Mouse (Mus musculus) heart, embryonic 14.5 days (tissue): ENCODE data around the gene Otud7a. TPM values are rescaled to one million over a fixed set of nuclear protein-coding genes. Genes with fewer than 3 reads are reported as not detected.

Source experiments
- ATAC-seq: fragments of 200-750 bp; cut with Nextera tagmentation; 2 replicates; pipeline ENCODE4 v1.8.0; 2017; ENCODE audit warnings: low read depth, moderate TSS enrichment; ENCODE audit not compliant: insufficient number of reproducible peaks, insufficient read depth, low FRiP score
- H3K27ac ChIP-seq, 2 experiments: fragments of 200-500 bp in 1 of 2; fragments of 300-500 bp in 1 of 2; sonication (generic) in 1 of 2; replicated peaks in 1 of 2; 2 replicates each; pipeline ENCODE4 v1.5.1; 2012 to 2014; ENCODE audit warnings: low read depth in 2 of 2, low read length in 2 of 2, control low read depth in 1 of 2, mild to moderate bottlenecking in 1 of 2, mixed read lengths in 1 of 2; ENCODE audit not compliant: control insufficient read depth in 1 of 2, insufficient read depth in 1 of 2
- H3K27me3 ChIP-seq: fragments of 300-500 bp; sonication (generic); 2 replicates; pipeline ENCODE4 v1.6.1; 2014; ENCODE audit warnings: mild to moderate bottlenecking, low read length, control low read depth; ENCODE audit not compliant: control insufficient read depth, insufficient read depth
- H3K36me3 ChIP-seq: fragments of 300-500 bp; sonication (generic); 2 replicates; pipeline ENCODE4 v1.6.1; 2014; ENCODE audit warnings: mild to moderate bottlenecking, control low read depth, low read length, mixed read lengths; ENCODE audit not compliant: control insufficient read depth, insufficient read depth
- H3K4me1 ChIP-seq, 2 experiments: fragments of 200-500 bp in 1 of 2; fragments of 300-500 bp in 1 of 2; sonication (generic) in 1 of 2; 2 replicates each; pipeline ENCODE4 v1.6.1; 2012 to 2014; ENCODE audit warnings: low read length in 2 of 2, control low read depth in 1 of 2, mixed read lengths in 1 of 2; ENCODE audit not compliant: control insufficient read depth in 2 of 2, insufficient read depth in 2 of 2
- H3K4me2 ChIP-seq: fragments of 300-500 bp; sonication (generic); 2 replicates; pipeline ENCODE4 v1.6.1; 2014; ENCODE audit warnings: mild to moderate bottlenecking, low read length
- H3K4me3 ChIP-seq, 2 experiments: fragments of 200-500 bp in 1 of 2; fragments of 300-500 bp in 1 of 2; sonication (generic) in 1 of 2; 2 replicates each; pipeline ENCODE4 v1.5.1; 2012 to 2014; ENCODE audit warnings: low read length in 2 of 2, mild to moderate bottlenecking in 2 of 2, control low read depth in 1 of 2, low read depth in 1 of 2, moderate library complexity in 1 of 2; ENCODE audit not compliant: control insufficient read depth in 1 of 2, insufficient read depth in 1 of 2
- H3K9ac ChIP-seq: fragments of 300-500 bp; sonication (generic); 2 replicates; pipeline ENCODE4 v1.6.1; 2014; ENCODE audit warnings: mild to moderate bottlenecking, low read length
- H3K9me3 ChIP-seq: fragments of 300-500 bp; sonication (generic); 2 replicates; pipeline ENCODE4 v1.6.1; 2016; ENCODE audit warnings: low read length, control low read depth; ENCODE audit not compliant: control insufficient read depth
- WGBS: fragments of 180-500 bp; shearing (Covaris S2); extraction: QIAGEN DNeasy Blood & Tissue Kit; methylation state at CpG from one replicate; pipeline ENCODE4 v1.1.7; 2014; 5-methylcytosine and 5-hydroxymethylcytosine counted together
- polyA plus RNA-seq: library from polyadenylated mRNA; unstranded; fragments of >200 nt; fragmentation: Nextera tagmentation; extraction: Ambion mirVana; gene quantifications from 2 replicates; pipeline ENCODE4 v1.2.1, GENCODE M21; 2014

Otud7a gene
- polyA plus RNA-seq, 1 experiment from 2014 or later, result 0.22 TPM

DNA sequence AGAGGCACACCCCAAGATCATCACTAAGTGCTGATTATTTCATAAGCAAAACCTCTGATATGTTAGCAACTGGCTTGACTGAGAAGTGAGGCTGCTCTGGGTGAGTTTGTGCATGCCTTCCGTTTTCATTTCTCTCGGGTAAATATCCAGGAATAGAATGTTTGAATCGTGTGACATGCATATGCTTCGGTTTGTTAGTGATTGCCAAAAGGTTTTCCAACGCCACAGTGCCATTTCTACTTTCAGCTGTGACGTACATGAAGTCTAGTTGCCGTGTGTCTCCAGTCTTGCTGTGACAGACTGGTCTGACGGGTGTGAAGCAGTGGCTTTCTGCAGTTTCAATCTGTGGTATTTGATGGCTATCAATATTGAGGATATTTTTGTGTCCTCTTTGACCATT lies 273.4 kb downstream of the Otud7a start:
- no peak overlapping the region for H3K9ac ChIP-seq
- H3K4me1 ChIP-seq, result no peaks in the 10 kb centered on the region
- ATAC-seq, result no peak
- H3K9me3 ChIP-seq, result no peaks in the 10 kb centered on the region
- H3K27me3 ChIP-seq, result no peaks in the 10 kb centered on the region
- no peak overlapping the region for H3K27ac ChIP-seq
- no peak overlapping the region for H3K4me3 ChIP-seq
- H3K36me3 ChIP-seq, result no peaks in the 10 kb centered on the region
- no peak overlapping the region for H3K4me2 ChIP-seq
- 72% methylated on average over 8 of the region's 8 CpGs for WGBS

DNA sequence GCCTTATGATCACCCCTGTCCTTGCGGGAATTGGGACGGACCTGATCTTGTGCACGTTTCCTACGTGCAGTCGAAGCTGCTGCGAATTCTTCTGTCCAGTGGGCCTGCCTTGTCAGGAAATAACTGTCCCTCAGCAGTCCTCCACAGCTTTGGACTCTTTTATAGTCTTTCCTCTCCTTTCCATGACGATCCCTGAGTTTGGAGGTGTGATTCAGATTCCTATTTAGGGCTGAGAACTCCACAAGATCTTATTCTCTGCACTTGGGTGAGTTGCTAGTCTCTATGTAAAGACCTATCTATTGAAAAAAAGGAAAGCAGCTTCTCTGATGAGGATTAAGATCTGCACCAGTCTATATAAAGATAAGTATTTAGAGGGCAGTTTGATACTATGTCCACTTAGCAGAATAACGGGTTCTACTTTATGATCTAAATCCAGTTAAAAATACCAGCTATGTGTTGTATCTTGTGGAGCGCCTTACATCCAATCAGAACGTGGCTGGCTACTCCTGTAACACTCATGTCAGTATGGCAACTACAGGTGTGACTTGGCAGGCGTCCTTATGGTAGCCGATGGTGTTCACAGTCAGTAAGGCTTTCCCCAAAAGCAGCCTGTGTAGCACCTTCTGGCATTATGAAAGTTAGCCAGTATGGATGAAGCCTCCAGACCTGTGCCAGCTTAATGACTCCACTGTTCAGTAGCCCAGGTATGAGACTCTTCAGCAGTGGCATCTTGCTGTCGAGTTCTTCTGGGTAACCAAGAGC lies 274.8 kb downstream of the Otud7a start:
- ATAC-seq, result no peak
- WGBS, result 83% methylated on average over 13 of the region's 13 CpGs
- H3K9ac ChIP-seq, result no peak overlapping the region
- H3K4me2 ChIP-seq, result no peak overlapping the region
- no peaks in the 10 kb centered on the region for H3K27me3 ChIP-seq
- H3K9me3 ChIP-seq, result no peaks in the 10 kb centered on the region
- H3K4me3 ChIP-seq, result no peak overlapping the region
- H3K4me1 ChIP-seq, result no peaks in the 10 kb centered on the region
- no peak overlapping the region for H3K27ac ChIP-seq
- H3K36me3 ChIP-seq, result no peaks in the 10 kb centered on the region

DNA sequence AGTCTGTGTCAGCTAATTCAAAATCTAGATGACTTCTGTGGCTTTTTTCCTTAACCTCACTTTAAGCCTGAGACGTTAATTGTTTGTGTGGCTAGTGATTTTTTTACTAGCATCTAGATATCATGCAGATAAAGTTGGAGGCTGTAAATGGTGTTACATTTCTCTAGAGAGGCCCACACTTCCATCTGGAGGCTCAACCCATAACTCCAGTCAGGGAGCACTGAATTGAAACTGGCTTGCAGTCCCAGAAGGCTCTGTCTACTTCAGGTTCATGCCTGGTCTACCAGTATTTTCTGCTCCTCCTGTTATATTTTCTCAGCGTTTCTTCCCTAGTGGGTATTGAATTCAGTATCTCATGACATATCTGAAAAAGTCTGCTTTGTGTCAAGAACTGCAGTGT lies 276.1 kb downstream of the Otud7a start:
- Histone ChIP-seq H3K4me1 (no peaks in the 10 kb centered on the region), H3K27ac (no peak overlapping the region), H3K36me3 (no peaks in the 10 kb centered on the region), H3K4me2 (no peak overlapping the region), H3K9me3 (no peaks in the 10 kb centered on the region), H3K27me3 (no peaks in the 10 kb centered on the region), H3K9ac (no peak overlapping the region), H3K4me3 (no peak overlapping the region)
- ATAC-seq, result no peak
- 18% methylated on average over 2 of the region's 2 CpGs for WGBS

DNA sequence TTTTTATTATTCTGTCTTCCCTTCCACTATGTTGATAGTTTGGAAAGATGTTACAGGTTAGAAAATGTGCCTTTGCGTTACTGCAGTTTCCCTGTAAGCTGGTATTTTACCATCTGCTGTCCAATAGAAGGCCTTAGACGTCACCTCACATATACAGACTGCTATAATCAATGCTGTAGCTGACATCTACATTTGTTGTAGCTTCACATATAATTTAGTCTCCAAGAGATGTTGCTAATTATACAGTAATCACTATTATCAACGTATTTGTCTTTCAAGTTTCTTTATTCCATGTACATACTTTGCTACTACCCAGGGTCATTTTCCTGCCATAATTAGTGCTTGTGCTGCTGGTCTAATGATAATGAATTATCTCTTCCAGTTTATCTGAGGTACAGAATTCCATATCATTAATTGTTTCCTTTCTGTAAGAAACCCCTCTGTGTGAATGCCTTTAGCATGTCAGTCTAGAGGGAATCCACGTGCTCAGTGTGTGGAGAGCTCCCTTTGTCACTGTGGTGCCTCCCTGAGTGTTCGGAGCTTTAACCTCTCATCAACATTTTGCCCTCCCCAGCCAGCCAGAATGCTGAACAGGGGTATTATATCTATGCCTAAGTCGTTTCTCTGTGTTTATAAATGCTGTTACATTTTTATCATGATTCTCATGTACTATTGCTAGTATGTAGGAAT lies 280.6 kb downstream of the Otud7a start:
- WGBS, result 53% methylated on average over 6 of the region's 6 CpGs
- H3K4me2 ChIP-seq, result no peak overlapping the region
- no peak overlapping the region for H3K9ac ChIP-seq
- H3K4me1 ChIP-seq, result no peaks in the 10 kb centered on the region
- H3K4me3 ChIP-seq, result no peak overlapping the region
- no peaks in the 10 kb centered on the region for H3K9me3 ChIP-seq
- no peaks in the 10 kb centered on the region for H3K27me3 ChIP-seq
- H3K36me3 ChIP-seq, result no peaks in the 10 kb centered on the region
- ATAC-seq, result no peak
- H3K27ac ChIP-seq, result no peak overlapping the region

DNA sequence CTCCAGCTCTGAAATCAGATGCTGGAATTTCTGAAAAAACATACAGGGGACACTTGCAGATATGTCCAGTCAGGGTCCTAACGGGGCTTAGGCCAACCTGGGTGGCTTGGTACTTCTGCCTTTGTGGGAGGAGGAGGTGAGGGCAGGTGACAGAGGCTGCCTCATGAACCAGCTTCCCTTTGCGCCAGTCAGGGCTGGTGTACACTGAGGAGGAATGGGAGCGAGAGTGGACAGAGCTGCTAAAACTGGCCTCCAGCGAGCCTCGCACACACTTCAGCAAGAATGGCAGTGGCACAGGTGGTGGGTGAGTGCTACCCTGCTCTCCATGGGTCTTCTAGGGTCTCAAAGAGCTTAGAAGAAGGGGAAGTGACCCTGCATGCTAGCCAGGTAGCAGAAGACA lies 285.1 kb downstream of the Otud7a start:
- H3K4me2 ChIP-seq, result no peak overlapping the region
- 87% methylated on average over 5 of the region's 5 CpGs for WGBS
- no peak for ATAC-seq

DNA sequence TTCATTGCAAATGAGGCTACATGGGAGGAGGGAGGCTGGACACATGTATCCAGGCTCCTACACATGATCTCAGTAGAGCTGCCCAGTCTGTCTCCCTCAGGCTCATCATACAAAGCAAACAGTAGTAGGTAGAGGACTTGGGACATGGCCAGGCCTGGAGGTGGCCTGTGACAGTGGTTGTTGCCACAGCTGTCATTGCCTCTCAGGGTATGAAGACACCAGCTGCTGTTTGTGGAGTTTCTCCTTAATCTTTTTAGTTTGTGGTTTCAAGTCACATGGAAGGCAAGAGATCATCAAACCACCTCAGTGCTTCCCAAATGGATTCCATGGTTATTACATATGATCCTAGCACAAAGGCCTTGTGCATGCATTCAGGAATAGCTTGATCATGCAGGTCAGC lies 285.5 kb downstream of the Otud7a start:
- H3K4me3 ChIP-seq, result no peak overlapping the region
- no peaks in the 10 kb centered on the region for H3K27me3 ChIP-seq
- H3K36me3 ChIP-seq, result no peaks in the 10 kb centered on the region
- H3K27ac ChIP-seq, result no peak overlapping the region
- no peaks in the 10 kb centered on the region for H3K9me3 ChIP-seq
- ATAC-seq, result no peak
- no peaks in the 10 kb centered on the region for H3K4me1 ChIP-seq
- H3K4me2 ChIP-seq, result no peak overlapping the region
- H3K9ac ChIP-seq, result no peak overlapping the region

More for the DNA sequence above, 285.1 kb downstream of the Otud7a start:
- no peak overlapping the region for H3K4me3 ChIP-seq
- H3K27ac ChIP-seq, result no peak overlapping the region
- no peaks in the 10 kb centered on the region for H3K9me3 ChIP-seq
- H3K4me1 ChIP-seq, result no peaks in the 10 kb centered on the region
- no peaks in the 10 kb centered on the region for H3K36me3 ChIP-seq
- no peaks in the 10 kb centered on the region for H3K27me3 ChIP-seq
- no peak overlapping the region for H3K9ac ChIP-seq

DNA sequence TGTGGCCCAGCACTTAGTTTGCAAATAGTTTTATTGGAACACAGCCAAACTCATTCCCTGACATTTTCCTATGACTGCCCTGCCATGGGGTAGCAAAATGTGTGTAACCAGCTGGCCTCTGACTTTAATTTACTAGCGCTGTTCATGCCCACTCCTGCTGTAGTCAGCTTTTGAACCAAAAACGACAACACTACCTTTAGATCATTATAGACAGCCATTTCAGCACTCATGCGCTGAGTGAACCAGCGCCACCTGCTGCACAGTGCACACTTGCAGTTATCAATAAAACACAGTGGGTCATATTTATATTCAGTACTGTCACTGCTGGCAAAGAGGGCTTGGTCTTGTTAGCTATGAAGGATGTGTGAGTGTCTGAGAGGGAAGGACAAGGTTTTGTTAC lies 293.2 kb downstream of the Otud7a start:
- 63% methylated on average over 4 of the region's 4 CpGs for WGBS
- ATAC-seq, result no peak
- H3K4me2 ChIP-seq, result no peak overlapping the region

More for the DNA sequence above, 293.2 kb downstream of the Otud7a start:
- Histone ChIP-seq H3K27me3 (no peaks in the 10 kb centered on the region), H3K27ac (no peak overlapping the region), H3K36me3 (no peaks in the 10 kb centered on the region), H3K4me3 (no peak overlapping the region), H3K9ac (no peak overlapping the region), H3K4me1 (no peaks in the 10 kb centered on the region; a peak in 1 of 4 replicates), H3K9me3 (0 out of 2 replicates have a peak, but pooled peaks cover 2% of the 10 kb centered on the region)
